Mouse (Mus musculus): ENCODE measurements around the gene St6galnac3. TPM values are rescaled to one million over a fixed set of nuclear protein-coding genes. Genes with fewer than 3 reads are reported as not detected.
"Not testable (repeated sequence)": the region's sequence is repeated elsewhere in the genome, so short reads cannot be mapped to it uniquely, and the experiment has no call there.

The St6galnac3 gene
- polyA plus RNA-seq (2015; fragmentation: Nextera tagmentation; extraction: Ambion mirVana): 29.3 and 31.9 TPM in 2 replicates

GRCm38 (mm10) chr3:153724701-153725668 lies at the start of gene St6galnac3:
Gene St6galnac3 (minus strand): TSS chr3:153725174.
- peak; percentile 98 for ATAC-seq (ENCODE audit: borderline replicate concordance, extremely low read depth, low FRiP score, low TSS enrichment)
- H3K4me3 ChIP-seq: peak within 1 kb of the TSS; percentile 70
- WGBS: 1% methylated on average over 56 of the region's 56 CpGs
- H3K9ac ChIP-seq: peak within 1 kb of the TSS; percentile 52
- H3K36me3 ChIP-seq: no peaks in the 10 kb centered on the region
- H3K9me3 ChIP-seq: no peaks in the 10 kb centered on the region
- H3K4me2 ChIP-seq: peak within 1 kb of the TSS; percentile 93
- H3K27me3 ChIP-seq: no peaks in the 10 kb centered on the region
- peaks cover 27% of the 10 kb centered on the region for H3K4me1 ChIP-seq
- H3K27ac ChIP-seq: peak within 1 kb of the TSS; percentile 45

GRCm38 (mm10) chr3:153774568-153774967 lies 49.6 kb upstream of the St6galnac3 start:
- no peak overlapping the region for H3K4me3 ChIP-seq
- no peak for ATAC-seq (ENCODE audit: borderline replicate concordance, extremely low read depth, low FRiP score, low TSS enrichment)
- 65% methylated on average over 3 of the region's 3 CpGs for WGBS

GRCm38 (mm10) chr3:153771479-153771878 lies 46.5 kb upstream of the St6galnac3 start:
- H3K4me1 ChIP-seq: no peaks in the 10 kb centered on the region
- WGBS: 22% methylated on average over 4 of the region's 4 CpGs
- H3K27me3 ChIP-seq: no peaks in the 10 kb centered on the region
- no peak overlapping the region for H3K4me3 ChIP-seq
- H3K27ac ChIP-seq: no peak overlapping the region
- no peak overlapping the region for H3K9ac ChIP-seq
- H3K4me2 ChIP-seq: no peak overlapping the region
- H3K9me3 ChIP-seq: no peaks in the 10 kb centered on the region
- ATAC-seq (ENCODE audit: borderline replicate concordance, extremely low read depth, low FRiP score, low TSS enrichment): no peak
- no peaks in the 10 kb centered on the region for H3K36me3 ChIP-seq

More at GRCm38 (mm10) chr3:153774568-153774967, 49.6 kb upstream of the St6galnac3 start:
- Histone ChIP-seq H3K4me1 (no peaks in the 10 kb centered on the region), H3K4me2 (no peak overlapping the region), H3K27me3 (no peaks in the 10 kb centered on the region), H3K9ac (no peak overlapping the region), H3K36me3 (no peaks in the 10 kb centered on the region), H3K9me3 (no peaks in the 10 kb centered on the region), H3K27ac (no peak overlapping the region)

- WGBS: 59% methylated on average over 7 of the region's 7 CpGs
- H3K4me2 ChIP-seq: no peak overlapping the region
- no peak overlapping the region for H3K4me3 ChIP-seq
- no peaks in the 10 kb centered on the region for H3K27me3 ChIP-seq
- no peak overlapping the region for H3K27ac ChIP-seq
- no peaks in the 10 kb centered on the region for H3K9me3 ChIP-seq
- no peaks in the 10 kb centered on the region for H3K4me1 ChIP-seq
- no peak overlapping the region for H3K9ac ChIP-seq
- ATAC-seq (ENCODE audit: borderline replicate concordance, extremely low read depth, low FRiP score, low TSS enrichment): no peak
- H3K36me3 ChIP-seq: no peaks in the 10 kb centered on the region
Observed at GRCm38 (mm10) chr3:153770573-153770972, 45.6 kb upstream of the St6galnac3 start.

- Histone ChIP-seq H3K36me3 (no peaks in the 10 kb centered on the region), H3K9ac (no peak overlapping the region), H3K27me3 (no peaks in the 10 kb centered on the region), H3K9me3 (no peaks in the 10 kb centered on the region), H3K4me1 (no peaks in the 10 kb centered on the region), H3K4me3 (no peak overlapping the region), H3K4me2 (no peak overlapping the region), H3K27ac (no peak overlapping the region)
- 66% methylated on average over 5 of the region's 5 CpGs for WGBS
- no peak for ATAC-seq (ENCODE audit: borderline replicate concordance, extremely low read depth, low FRiP score, low TSS enrichment)
Observed at GRCm38 (mm10) chr3:153769220-153769619, 44.2 kb upstream of the St6galnac3 start.

GRCm38 (mm10) chr3:153765171-153765570 lies 40.2 kb upstream of the St6galnac3 start:
- Histone ChIP-seq H3K4me3 (no peak overlapping the region), H3K4me1 (0 out of 2 replicates have a peak, but pooled peaks cover 3% of the 10 kb centered on the region), H3K9ac (no peak overlapping the region), H3K36me3 (no peaks in the 10 kb centered on the region), H3K27me3 (no peaks in the 10 kb centered on the region), H3K9me3 (no peaks in the 10 kb centered on the region), H3K4me2 (no peak overlapping the region), H3K27ac (no peak overlapping the region)
- no peak for ATAC-seq (ENCODE audit: borderline replicate concordance, extremely low read depth, low FRiP score, low TSS enrichment)

- WGBS: 50% methylated on average over 5 of the region's 5 CpGs
- 0 out of 2 replicates have a peak, but pooled peaks cover 3% of the 10 kb centered on the region for H3K4me1 ChIP-seq
- no peak overlapping the region for H3K4me3 ChIP-seq
- no peak overlapping the region for H3K4me2 ChIP-seq
- no peaks in the 10 kb centered on the region for H3K36me3 ChIP-seq
- H3K9me3 ChIP-seq: no peaks in the 10 kb centered on the region
- H3K9ac ChIP-seq: no peak overlapping the region
- ATAC-seq (ENCODE audit: borderline replicate concordance, extremely low read depth, low FRiP score, low TSS enrichment): no peak
- no peak overlapping the region for H3K27ac ChIP-seq
- no peaks in the 10 kb centered on the region for H3K27me3 ChIP-seq
Observed at GRCm38 (mm10) chr3:153764760-153765159, 39.8 kb upstream of the St6galnac3 start.

GRCm38 (mm10) chr3:153761171-153761570 lies 36.2 kb upstream of the St6galnac3 start:
- no peak for ATAC-seq (ENCODE audit: borderline replicate concordance, extremely low read depth, low FRiP score, low TSS enrichment)
- Histone ChIP-seq H3K9me3 (no peaks in the 10 kb centered on the region), H3K4me1 (peaks cover 3% of the 10 kb centered on the region; the same call in 1 of the 2 replicates), H3K27me3 (no peaks in the 10 kb centered on the region), H3K27ac (no peak overlapping the region), H3K4me3 (no peak overlapping the region), H3K4me2 (no peak overlapping the region), H3K36me3 (no peaks in the 10 kb centered on the region), H3K9ac (no peak overlapping the region)
- WGBS: 79% methylated on average over 17 of the region's 17 CpGs

GRCm38 (mm10) chr3:153759269-153759668 lies 34.3 kb upstream of the St6galnac3 start:
- ATAC-seq (ENCODE audit: borderline replicate concordance, extremely low read depth, low FRiP score, low TSS enrichment): no peak
- Histone ChIP-seq H3K27me3 (no peaks in the 10 kb centered on the region), H3K4me1 (peaks cover 3% of the 10 kb centered on the region; the same call in 1 of the 2 replicates), H3K27ac (no peak overlapping the region), H3K9ac (no peak overlapping the region), H3K4me2 (no peak overlapping the region), H3K36me3 (no peaks in the 10 kb centered on the region), H3K9me3 (no peaks in the 10 kb centered on the region), H3K4me3 (no peak overlapping the region)

- Histone ChIP-seq H3K4me3 (no peak overlapping the region), H3K9ac (no peak overlapping the region), H3K9me3 (no peaks in the 10 kb centered on the region), H3K4me1 (no peaks in the 10 kb centered on the region; the same call in 1 of the 2 replicates), H3K36me3 (no peaks in the 10 kb centered on the region), H3K4me2 (no peak overlapping the region), H3K27ac (no peak overlapping the region), H3K27me3 (no peaks in the 10 kb centered on the region)
- WGBS: 73% methylated on average over 2 of the region's 2 CpGs
- no peak for ATAC-seq (ENCODE audit: borderline replicate concordance, extremely low read depth, low FRiP score, low TSS enrichment)
Observed at GRCm38 (mm10) chr3:153756500-153756996, 31.6 kb upstream of the St6galnac3 start.

- 64% methylated on average over 14 of the region's 14 CpGs for WGBS
- not testable (repeated sequence) for ATAC-seq (ENCODE audit: borderline replicate concordance, extremely low read depth, low FRiP score, low TSS enrichment)
Observed at GRCm38 (mm10) chr3:153755785-153756326, 30.9 kb upstream of the St6galnac3 start.

GRCm38 (mm10) chr3:153751435-153751834 lies 26.5 kb upstream of the St6galnac3 start:
- H3K9ac ChIP-seq: no peak overlapping the region
- no peaks in the 10 kb centered on the region for H3K36me3 ChIP-seq
- no peaks in the 10 kb centered on the region for H3K4me1 ChIP-seq
- WGBS: 24% methylated on average over 1 of the region's 1 CpGs
- H3K9me3 ChIP-seq: no peaks in the 10 kb centered on the region
- H3K27me3 ChIP-seq: no peaks in the 10 kb centered on the region
- no peak for ATAC-seq (ENCODE audit: borderline replicate concordance, extremely low read depth, low FRiP score, low TSS enrichment)
- H3K4me3 ChIP-seq: no peak overlapping the region
- H3K27ac ChIP-seq: no peak overlapping the region
- H3K4me2 ChIP-seq: no peak overlapping the region

More at GRCm38 (mm10) chr3:153755785-153756326, 30.9 kb upstream of the St6galnac3 start:
- H3K36me3 ChIP-seq, H3K4me1 ChIP-seq, H3K27me3 ChIP-seq, H3K9me3 ChIP-seq, H3K9ac ChIP-seq, H3K4me2 ChIP-seq, H3K4me3 ChIP-seq, H3K27ac ChIP-seq: not testable (repeated sequence)

Data from lung, embryonic 15.5 days (tissue).